Mouse (Mus musculus) E14TG2a.4 (cell line): ENCODE results near the gene Itga6.

ENCODE experiments used
- CTCF ChIP-seq: conservative IDR thresholded peaks from 2 replicates; pipeline ENCODE4 v1.5.1; 2014; ENCODE audit warnings: low read length
- NANOG ChIP-seq: IDR thresholded peaks from 2 replicates; pipeline ENCODE4 v1.6.1; 2014; ENCODE audit warnings: borderline replicate concordance, low read length, mixed read lengths

- TF ChIP-seq CTCF (no peak), NANOG (no peak)
These were observed 39.8 kb downstream of the Itga6 start for GRCm38 (mm10) chr2:71785260-71785659.
